Mouse (Mus musculus) heart, postnatal 0 days (tissue): ENCODE results near the gene Gm49380.

Experiments
- CTCF ChIP-seq: IDR thresholded peaks from 2 replicates; pipeline ENCODE4 v1.5.1; 2016; ENCODE audit warnings: antibody characterized with exemption, control low read depth, low read depth
- EP300 ChIP-seq: IDR thresholded peaks from 2 replicates; pipeline ENCODE4 v1.6.1; 2016; ENCODE audit warnings: antibody characterized with exemption, low read depth

DNA sequence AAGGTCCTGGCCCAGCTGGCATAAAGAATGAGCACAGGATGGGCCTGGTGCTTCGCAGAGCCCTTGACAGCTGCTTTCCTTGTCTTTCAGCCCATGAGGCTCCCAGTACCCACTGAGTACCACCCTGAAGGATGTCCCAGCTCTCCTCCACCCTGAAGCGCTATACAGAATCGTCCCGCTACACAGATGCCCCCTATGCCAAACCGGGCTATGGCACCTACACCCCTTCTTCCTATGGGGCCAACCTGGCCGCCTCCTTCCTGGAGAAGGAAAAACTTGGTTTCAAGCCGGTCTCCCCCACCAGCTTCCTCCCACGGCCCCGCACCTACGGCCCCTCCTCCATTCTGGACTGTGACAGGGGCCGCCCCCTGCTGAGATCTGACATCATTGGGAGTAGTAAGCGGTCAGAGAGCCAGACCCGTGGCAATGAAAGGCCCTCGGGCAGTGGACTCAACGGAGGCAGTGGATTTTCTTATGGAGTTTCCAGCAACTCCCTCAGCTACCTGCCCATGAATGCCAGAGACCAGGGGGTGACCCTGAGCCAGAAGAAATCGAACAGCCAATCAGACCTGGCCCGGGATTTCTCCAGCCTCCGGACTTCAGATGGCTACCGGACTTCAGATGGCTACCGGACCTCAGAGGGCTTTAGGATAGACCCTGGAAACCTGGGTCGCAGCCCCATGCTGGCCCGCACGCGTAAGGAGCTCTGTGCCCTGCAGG is 37.9 kb downstream of the Gm49380 start:
- no peak for TF ChIP-seq CTCF
- TF ChIP-seq EP300: no peak
